Mouse (Mus musculus) CD4-positive, CD25-positive, alpha-beta regulatory T cell, adult 4 months (primary cell): Measurements from ENCODE around the gene Cela1. TPM values are rescaled to one million over a fixed set of nuclear protein-coding genes. Genes with fewer than 3 reads are reported as not detected.

Experiments used
- ATAC-seq: one replicate; pipeline ENCODE4 v1.8.0; 2017
- polyA plus RNA-seq, 2 experiments: library from polyadenylated mRNA; unstranded; fragments of 100-300 nt; shearing (Covaris generic); gene quantifications; one replicate each; pipeline ENCODE4 v1.2.1; 2017

The Cela1 gene
- polyA plus RNA-seq = 10 to 100 TPM in 1 of 2 experiments, 1 to 10 TPM in 1; 5.7 to 10.5 TPM

DNA sequence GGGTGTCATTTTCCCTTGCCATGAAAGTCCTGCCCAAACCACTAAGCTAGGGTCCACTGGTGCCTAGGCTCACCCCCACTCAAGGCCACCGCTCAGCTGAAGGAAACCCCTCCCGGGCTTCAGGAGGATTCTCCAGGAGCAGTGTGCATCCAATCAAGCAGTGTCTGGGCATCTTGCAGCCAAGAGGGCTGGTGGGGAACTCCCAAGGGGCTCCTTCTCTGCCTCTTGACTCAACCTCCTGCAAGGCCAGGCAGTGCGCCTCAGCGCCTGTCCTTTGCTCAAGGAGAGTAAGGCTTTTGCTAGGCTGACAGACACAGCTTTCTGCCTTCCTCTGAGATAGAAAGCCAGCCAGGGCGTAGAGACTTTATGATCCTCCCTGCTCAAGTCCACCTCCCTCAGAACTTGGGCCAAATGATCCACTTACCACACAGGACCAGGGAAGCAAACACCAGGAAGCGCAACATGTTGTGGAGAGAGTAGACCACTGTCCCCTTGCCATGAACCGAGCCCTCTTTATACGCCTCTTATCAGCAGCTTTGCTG, at the start of gene Cela1:
TSS of gene Cela1 (minus strand) at position 492 of the 542 bp plus-strand sequence.
- peak; percentile 35 for ATAC-seq

DNA sequence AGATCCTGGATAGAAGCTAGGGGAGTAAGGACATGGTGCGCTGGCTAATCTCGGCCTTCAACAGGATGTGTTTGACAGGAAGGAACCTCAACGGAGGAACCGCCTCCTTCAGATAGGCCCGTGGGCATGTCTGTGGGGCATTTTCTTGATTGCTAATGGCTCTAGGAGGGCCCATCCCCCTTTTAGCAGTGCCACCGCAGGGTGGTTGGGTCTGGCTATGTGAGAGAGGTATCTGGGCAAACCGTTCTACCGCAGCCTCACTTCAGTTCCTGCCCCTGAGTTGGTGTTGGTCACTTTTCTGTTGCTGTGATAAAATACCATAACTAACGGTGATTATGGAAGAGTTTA, 48.2 kb upstream of the Cela1 start:
- ATAC-seq = no peak

DNA sequence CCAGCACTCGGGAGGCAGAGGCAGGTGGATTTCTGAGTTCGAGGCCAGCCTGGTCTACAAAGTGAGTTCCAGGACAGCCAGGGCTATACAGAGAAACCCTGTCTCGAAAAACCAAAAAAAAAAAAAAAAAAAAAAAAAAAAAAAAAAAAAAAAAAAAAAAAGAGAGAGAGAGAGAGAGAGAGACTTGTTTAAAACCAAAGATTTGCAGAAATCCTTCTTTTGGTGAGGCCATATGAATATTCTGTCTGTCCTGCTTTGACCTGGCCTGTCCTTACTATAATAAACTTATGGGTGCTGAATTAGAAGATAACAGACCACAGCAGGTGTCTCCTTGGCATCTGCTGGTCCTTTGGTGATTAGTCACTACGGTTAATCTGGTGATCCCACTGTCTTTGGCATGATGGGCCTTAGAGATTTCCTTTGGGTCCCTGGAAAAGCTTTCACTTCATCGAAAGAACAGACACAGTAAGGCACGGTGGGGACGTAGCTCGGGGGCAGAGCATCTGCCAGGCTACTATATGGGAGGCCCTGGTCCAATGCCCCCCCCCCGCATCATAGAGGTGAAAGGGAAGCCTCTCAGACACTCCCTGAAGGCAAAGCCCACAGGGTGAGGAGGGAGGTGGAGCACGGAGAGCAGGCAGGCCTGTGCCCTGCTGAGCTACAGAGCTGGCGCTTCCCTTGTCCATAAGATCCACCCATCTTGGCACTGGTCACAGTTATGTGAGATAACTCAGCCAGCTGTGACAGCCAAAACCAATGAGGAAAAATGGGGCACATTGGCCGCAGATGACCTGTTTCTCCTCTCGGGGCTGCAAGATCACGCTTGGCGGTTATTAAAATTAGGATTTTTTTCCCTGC, 47.6 kb upstream of the Cela1 start:
- ATAC-seq = no peak

DNA sequence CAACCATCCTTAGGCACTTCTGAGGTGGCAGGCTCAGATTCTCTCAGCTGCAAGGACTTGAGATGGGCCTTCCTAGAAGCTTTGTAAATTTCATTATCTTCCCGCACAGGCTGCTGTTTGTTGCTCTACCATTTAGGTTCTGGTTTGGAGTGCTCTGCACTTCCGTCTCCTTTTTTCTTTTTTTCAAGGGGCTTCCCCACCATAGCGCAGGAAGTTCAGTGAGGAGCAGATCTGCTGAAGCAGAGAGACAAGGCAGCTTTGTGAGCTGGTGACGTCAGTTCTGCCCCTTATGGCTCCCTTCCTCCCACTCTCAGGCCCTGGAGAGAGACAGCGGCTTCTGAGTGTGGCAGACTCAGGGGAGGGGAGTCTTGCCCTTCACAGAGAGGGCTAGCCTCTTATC, 44.9 kb upstream of the Cela1 start:
- peak; percentile 90 for ATAC-seq

DNA sequence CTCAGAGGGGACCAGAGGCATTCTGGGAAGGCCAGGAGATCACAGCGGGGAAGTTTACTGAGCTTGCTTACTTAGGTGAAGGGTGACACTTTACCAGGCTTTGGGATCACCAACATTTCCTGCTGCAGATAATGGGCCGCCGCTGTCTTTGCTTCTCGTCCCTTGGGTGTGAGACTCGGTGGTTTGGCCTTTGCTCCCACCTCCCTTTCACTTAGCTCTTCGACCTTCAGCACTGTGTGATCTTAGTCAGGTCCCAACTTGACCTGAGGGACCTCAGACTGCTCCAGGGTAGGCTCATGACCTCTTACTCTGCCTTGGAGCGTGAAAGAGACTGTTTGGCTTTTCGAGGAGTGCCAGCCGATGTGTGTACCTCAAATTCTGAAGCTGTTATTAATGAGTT, 43.4 kb upstream of the Cela1 start:
- ATAC-seq = no peak

DNA sequence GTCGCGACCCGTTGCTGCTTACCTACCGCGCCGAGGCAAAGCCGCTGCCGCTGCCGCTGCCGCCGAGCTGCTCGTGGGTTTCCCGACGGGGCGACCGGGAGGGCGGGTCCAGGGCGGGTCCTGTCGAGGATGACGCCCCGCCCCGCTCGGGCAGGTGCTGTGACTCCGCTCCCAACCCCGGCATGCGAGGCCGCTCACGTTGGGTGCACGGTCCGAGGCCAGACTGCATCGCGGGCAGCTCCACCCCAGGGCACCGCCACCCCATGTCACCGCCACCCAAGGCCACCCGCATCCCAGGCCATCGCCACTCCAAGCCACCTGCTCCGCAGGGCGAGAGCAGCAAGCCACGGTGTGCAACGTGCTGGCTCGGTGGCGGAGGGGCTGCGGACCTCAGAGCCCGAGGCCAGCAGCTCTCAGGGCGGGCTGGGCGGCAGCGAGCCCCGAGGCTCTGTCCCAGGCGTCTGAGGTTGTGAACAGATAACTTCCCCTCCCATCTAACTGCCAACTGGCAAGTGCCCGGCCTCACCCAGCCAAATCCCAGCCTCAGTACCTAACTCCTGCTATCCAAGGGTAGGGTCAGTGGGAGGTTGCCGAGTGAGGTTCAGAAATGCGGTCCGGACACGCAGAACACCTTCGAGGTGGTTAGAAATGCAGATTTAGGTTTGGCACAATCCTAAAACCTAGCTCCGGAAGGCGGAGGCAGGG, 41.7 kb upstream of the Cela1 start, which contains the start of gene Galnt6:
TSS of gene Galnt6 (minus strand) at position 96 of the 705 bp plus-strand sequence.
- no peak for ATAC-seq

DNA sequence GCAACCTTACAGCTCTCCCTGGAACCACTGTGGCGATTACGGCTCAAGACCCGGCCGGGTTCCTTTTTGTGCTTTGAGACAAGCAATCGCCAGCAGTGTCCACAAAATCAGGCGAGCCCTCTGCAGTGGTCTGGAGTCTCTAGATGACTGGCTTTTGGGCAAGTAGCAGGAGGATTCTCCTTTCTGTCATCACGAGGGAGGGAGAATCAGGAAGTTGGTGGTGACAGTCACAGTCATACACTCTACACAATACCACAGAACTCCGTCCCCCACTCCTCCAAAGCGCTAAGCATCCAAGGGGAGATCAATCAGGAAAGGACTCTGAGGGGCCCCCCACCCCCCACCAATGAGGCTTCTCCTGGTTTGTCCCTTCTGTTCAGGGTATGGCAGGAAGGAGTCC, 40.9 kb upstream of the Cela1 start:
- ATAC-seq = peak; percentile 27

DNA sequence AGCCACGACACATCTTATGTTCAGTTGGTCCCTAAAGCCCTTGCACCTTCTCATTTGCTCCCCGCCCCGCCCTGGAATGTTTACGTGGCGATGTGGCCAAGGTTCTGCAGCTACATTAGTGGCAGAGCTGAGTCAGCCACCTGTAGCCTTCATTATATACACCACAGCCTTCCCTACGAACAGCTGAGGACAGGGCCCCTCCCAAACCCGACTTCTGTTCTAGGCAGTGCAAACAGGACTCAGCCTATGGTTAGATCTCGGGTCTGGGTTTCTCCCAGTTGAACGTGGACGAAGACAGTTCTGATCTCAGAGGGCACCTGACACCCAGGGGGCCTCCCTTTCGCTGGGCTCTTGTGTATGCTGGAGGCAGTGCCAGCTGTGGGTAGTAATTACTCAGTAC, 40.1 kb upstream of the Cela1 start:
- ATAC-seq = peak; percentile 20

DNA sequence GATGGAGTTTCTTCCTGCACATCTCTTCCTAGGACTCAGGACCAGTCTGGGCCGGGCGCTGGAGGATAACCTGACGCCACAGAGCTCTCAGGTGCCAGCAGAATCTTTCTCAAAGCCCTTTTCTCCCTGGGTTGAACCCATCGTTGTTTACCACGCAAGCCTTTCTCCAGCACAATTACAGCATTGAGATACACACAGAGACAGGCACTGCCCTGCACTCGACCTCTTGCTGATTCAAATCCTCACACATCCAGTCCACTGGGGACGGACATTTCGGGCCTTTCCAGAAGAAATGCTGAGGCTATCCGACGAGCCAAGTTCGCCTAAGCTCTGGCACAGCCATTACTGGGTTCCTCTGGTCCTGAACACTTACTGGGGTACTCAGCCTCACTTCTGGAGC, 39.0 kb upstream of the Cela1 start:
- no peak for ATAC-seq

DNA sequence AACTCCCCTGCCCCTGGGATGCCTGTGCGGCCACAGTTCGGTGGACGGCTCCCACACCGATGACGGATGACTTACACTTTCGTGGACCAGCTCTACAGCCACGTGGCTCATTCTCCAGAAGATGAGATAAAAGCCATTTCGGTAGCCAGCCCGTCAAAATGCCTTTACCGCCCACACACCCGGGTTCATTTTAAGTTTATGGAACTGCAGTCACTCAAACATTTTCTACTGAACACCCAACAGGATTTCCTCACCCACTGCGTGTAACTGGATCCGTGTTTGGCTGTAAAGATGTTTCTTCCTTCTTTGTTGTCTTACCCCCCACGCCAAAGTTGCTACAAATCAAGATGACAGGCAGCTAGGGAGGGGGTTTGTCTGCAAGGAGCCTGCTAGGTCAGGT, 35.8 kb upstream of the Cela1 start:
- peak; percentile 40 for ATAC-seq

DNA sequence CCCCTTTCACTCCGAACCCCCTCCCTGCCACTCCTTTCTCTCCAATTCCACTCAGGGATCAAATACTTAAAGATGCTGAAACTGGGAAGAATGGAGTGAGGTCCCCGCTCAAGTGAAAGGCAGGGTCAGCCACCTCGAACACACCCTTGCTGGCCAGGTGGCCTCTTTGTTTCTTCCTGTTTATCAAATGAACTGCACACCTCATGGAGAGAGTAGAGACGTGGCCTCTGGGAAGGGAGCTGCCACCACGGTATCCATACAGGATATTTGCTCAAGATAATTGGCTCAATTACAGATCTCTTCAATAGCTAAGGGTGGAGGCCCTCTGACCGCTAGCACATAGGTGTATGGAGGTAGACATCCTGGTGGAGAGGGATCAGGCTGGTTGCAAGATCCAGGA, 34.8 kb upstream of the Cela1 start:
- ATAC-seq = no peak

DNA sequence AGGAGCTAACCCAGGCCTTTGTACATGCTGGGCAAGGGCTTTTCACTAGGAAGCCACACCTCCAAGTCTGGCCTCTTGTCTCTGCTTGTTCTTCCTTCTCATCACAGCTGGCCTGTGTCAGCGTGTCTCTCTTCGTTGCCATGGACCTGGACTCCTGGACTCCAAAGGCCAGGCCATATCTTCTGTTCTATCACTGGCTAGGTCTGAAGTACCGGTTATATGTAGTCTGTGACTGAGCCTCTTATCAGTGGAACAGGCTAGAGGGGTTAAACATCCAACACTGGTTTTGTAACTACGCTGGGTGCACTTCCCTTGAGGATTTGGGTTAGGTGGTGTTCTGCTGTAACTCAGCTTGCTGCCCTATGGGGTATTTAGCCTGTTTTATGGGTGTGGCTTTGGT, 34.3 kb upstream of the Cela1 start:
- no peak for ATAC-seq

DNA sequence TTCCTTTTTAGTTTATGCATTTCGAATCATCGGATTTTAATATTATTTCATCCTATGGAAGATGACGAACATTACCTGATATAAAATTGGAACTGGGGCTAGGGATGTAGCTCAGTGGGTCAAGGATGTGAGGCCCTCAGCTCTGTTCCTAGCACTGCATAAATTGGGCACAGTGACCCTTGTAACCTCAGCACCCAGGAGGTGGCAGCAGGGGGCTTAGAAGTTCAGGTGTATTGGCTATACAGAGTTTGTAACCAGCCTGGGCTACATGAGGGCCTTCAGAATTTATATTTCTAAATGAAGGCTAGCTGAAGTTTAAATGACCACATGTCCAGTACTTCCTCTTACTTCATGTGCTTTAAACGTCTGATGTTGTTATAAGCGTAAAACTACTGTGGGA, 33.7 kb upstream of the Cela1 start:
- ATAC-seq = no peak

DNA sequence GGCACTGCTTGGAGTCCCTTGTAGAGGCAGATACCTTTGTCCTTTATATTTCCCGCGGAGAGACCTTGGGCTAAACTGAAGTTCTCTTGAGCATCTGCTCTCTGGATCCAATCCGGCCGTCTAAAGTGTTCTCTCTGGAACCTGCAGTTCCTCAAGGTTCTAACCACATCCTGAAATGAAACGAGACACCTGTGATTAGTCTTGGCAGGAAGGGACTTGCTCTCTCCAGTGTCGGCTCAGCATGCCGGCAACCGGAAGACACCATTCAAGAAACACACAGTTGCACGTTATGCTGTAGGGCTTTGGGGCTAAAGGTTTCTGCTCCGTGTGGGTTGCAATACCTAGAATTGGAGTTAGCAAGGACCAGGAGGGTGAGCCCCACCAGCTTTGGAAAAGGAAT, 32.3 kb upstream of the Cela1 start:
- peak; percentile 91 for ATAC-seq

DNA sequence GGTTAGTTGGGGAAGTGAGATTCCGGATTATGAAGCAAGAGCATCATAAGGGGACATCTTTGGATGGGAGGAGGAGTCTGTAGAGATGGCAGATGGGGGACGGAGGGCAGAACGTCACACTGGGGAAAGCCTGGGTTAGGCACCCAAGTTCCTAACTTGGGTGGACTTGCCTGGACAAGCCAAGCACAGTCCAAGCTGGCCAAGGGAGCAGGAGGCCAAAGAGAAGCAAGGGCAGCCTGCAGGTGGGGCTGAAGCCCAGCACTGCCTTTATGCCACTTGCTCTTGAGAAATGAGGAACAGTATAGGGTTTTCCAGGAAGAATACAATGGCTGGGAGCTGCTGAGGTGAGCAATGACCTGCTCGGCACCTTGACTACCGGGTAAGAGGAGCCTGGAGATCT, 31.5 kb upstream of the Cela1 start:
- ATAC-seq = no peak

DNA sequence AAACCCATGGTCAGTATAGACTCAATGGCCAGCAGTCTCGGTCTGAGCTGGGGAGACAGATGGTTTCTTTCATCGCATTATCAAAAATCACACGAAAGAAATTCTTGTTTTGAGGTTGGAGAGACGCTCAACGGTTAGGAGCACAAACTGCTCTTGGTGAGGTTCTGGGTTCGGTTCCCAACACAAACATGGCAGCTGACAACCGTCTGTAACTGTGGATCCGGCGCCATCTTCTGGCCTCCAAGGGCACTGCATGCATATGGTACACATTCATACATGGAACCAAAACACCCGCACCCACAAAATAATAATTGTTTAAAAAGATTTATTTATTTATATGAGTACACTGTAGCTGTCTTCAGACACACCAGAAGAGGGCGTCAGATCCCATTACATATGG, 30.9 kb upstream of the Cela1 start:
- no peak for ATAC-seq

DNA sequence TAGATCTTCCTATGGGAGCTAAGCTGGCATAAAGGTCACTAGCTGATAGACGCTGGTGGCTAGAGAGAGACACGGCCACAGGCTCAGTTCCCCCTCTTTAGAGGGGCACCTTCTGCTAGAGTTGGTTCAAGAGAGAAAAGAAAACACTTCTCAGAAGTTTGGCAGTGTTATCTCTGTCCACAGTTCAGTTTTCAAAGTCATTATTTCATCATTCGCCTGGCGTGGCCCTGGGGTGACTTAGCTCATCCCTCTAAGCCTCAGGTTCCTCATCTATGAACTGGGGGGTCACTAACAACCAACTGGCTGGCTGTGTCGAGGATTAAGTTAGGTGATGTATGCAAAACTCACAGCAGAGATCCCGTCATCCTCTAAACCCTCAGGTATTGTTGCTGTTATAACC, 30.2 kb upstream of the Cela1 start:
- ATAC-seq = no peak

DNA sequence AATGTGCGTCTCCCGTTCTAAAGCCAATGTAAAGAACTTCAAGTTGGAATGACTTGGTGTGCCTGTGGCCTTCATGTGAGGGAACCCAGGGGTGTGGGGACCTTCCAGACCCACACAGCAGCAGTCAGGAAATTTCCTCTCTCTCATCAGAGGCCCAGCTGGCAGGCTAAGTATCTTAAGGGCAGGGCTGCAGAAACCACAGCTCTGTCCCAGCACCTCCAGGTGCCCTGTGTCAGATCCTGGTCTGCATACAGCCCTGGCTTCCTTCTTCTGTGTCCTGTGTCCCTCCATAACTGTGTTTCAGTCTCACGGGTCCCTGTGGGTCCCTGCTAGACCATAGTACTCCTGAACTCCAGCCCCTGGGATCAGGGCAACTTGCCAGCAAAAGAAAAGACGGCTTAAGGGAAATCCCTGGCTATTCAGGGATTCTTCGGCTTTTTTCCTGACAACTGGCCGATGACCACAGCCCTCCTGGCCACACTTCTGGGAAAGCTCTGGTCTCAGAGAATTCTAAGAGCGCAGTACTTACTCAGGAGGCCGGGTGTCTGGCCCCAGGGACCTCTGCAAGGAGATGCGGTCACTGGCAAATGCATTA, 27.8 kb upstream of the Cela1 start:
- ATAC-seq = no peak

DNA sequence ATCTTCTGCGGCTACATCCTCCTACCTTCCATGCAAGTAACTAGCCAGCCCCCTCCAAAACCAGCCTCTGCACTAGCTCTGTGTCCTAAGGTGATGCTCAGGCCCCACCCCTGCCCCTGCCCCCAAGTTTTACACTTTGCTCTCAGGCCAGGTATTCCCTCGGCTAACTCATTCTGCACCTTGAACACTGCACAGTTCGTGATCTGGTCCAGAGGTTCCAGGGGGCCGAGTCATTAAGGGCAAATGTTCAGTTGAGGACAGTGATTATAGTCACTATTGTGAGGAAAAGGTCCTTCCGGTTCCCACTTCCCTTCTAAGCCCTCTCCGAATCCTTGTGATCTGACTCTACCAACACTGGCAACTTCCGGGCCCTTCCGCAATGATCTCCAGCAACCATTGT, 26.7 kb upstream of the Cela1 start:
- ATAC-seq = no peak

DNA sequence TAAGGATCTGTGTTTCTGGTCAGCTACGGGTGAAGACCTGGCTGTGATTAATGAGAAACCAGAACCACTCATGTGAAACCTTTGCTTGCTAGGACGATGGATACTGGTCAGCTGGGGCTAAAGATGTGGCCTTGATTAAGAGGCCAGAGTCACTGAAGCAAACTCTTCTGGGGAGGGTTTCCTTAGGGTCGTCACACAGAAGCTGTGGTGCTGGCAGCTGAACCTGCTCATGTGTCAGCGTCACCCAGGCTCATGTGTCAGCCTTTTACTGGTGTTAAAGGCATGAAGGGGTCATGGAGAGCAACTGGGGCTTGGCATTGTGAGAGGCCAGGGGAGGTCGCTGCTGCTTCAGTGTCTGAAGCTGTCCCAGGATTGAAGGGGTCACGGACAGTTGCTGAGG, 23.1 kb upstream of the Cela1 start:
- no peak for ATAC-seq

DNA sequence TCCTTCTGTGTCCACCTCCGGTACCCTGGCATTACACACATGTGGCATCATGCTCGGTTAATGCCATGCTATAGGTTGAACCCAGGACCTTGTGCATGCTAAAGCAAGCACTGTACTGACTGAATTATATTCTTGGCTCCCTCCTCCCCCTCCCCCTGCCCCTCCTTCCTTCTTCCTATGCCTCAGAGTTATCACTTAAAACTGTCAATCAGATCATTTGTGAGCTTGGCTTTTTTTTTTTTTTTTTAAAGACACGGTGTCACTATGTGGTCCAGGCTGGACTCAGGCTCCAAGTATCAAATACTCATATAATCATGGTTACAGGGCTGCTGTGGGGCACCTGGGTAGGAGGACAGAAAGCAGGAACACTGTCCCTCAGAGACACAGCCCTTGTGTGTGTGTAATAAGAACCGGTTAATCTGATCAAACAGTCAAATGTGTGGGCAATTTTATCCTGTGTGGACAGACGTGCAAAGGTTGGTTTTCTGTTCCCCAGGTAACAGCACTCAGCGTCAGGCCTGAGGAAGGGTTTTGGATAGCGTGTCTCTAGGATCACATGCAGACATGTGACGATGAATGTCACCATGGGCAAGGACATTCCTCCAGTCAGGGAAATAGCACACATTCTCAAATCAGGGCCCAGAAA, 20.8 kb upstream of the Cela1 start:
- no peak for ATAC-seq

DNA sequence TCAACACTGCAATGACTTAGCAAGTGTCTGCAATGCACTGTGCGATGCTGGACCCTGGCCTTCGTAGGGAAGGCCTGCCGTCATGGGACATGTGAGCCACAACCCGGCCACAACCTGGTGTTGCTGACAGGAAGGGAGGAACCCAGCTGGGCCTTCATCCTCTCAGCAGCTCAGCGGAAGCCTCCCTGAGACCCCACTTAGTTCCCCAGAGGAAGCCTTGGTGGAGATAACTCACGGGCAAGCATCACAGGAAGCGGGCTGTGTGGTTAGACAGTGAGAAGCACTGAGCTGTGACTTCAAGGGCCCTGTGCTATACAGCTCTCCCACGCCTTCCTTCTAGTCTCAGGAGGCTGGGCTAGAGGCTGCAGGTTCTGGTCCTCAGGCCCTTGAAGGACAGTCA, 18.5 kb upstream of the Cela1 start:
- peak; percentile 95 for ATAC-seq

DNA sequence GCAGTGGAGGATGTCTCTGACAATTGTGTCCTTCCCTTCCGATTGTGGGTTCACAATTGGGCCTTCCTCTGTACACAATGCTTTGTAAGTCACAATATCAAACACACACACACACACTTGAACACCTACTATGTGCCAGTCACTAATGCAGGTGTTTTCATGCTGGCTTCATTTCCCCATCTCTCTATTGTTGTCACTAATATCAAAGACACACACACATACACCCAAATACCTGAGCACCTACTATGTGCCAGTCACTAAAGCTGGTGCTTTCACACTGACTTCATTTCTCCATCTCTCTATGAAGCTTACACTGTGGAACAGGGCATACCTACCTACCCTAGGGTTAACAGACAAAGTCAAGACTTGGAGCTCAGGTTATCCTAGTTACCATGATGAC, 17.7 kb upstream of the Cela1 start:
- no peak for ATAC-seq
